Mouse (Mus musculus): Measurements from ENCODE around the gene Naa20. TPM values are rescaled to one million over a fixed set of nuclear protein-coding genes. Genes with fewer than 3 reads are reported as not detected.

The Naa20 gene
- polyA plus RNA-seq, 1 experiment from 2014 or later, result 186 TPM

DNA sequence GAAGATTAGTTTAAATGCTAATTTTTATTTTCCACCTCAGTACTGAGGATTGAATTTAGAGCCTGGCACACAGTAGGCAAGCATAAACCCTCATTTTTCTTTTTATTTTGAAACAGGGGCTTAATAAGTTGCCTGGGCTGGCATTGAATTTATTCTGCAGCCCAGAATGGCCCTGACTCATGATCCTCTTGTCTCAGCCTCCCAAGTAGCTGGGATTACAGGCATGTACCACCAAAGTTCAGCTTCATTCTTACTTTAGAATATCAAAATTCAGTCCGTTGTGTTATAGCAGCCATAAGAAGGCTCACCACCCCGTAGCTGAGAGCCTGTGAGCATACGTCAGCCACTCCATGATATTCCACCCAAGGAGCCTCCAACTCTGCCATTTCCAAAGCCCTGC, 35.7 kb upstream of the Naa20 start:
- Histone ChIP-seq H3K36me3 (ENCODE audit: control insufficient read depth, insufficient read depth, low read length) (peaks cover 14% of the 10 kb centered on the region; the same call in 1 of the 2 replicates), H3K4me3 (ENCODE audit: low read depth, low read length) (no peak overlapping the region), H3K27me3 (replicated peaks; ENCODE audit: control insufficient read depth, insufficient read depth, low read length) (no peaks in the 10 kb centered on the region), H3K27ac (replicated peaks; ENCODE audit: low read depth, low read length) (no peak overlapping the region), H3K9ac (ENCODE audit: low read depth, low read length) (no peak overlapping the region), H3K9me3 (ENCODE audit: control insufficient read depth, low read length) (peaks cover 6% of the 10 kb centered on the region; the same call in 1 of the 2 replicates), H3K4me2 (ENCODE audit: low read depth, low read length) (no peak overlapping the region), H3K4me1 (ENCODE audit: control insufficient read depth, insufficient read depth, low read length) (peaks cover 5% of the 10 kb centered on the region; the same call in 1 of the 2 replicates)
- 81% methylated on average over 3 of the region's 3 CpGs for WGBS
- ATAC-seq (ENCODE audit: low read depth) (no peak), DNase-seq (ENCODE audit: low spot score) (no peak)

DNA sequence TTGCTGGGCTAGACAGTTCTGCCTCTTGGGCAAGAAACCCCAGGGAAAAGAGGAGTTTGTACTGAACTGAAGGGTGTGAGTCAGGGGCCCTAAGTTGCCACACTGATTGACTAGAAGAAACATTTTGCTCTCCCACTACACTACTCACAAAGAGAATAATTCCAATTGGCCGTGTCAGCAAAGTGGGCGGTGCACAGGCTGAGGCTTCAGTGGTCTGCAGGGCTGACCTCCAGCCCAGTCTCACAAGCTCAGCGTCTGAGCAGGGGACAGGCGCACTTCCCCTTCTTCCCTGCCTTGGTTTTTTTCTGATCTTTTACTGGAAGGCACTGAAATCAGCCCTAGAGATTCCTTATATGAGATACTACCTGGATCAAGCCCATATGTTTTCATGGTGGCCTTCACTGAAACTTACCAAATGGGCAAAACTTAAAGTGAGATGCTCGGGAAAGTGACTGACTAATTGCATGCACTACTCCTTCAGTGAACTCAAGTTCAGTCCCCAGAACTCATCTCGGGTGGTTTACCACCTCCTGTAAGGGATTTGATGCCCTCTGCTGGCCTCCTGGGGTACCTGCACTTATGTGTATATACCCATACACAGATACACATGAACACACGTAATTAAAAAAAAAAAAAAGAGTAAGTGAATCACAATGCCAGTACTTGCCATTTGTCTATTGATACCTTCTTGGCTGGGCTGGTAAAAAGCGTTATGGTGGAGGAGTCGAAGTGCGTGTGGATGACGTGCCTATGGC, 35.0 kb upstream of the Naa20 start:
- DNase-seq (ENCODE audit: low spot score) (no peak), ATAC-seq (ENCODE audit: low read depth) (no peak)
- no peaks in the 10 kb centered on the region for H3K27me3 ChIP-seq (replicated peaks; ENCODE audit: control insufficient read depth, insufficient read depth, low read length)
- H3K9me3 ChIP-seq (ENCODE audit: control insufficient read depth, low read length), result peaks cover 6% of the 10 kb centered on the region; the same call in 1 of the 2 replicates
- H3K36me3 ChIP-seq (ENCODE audit: control insufficient read depth, insufficient read depth, low read length), result peaks cover 14% of the 10 kb centered on the region; the same call in 1 of the 2 replicates
- no peak overlapping the region for H3K27ac ChIP-seq (replicated peaks; ENCODE audit: low read depth, low read length)
- no peak overlapping the region for H3K4me3 ChIP-seq (ENCODE audit: low read depth, low read length)
- no peak overlapping the region for H3K9ac ChIP-seq (ENCODE audit: low read depth, low read length)
- H3K4me2 ChIP-seq (ENCODE audit: low read depth, low read length), result no peak overlapping the region
- WGBS, result 89% methylated on average over 11 of the region's 11 CpGs
- H3K4me1 ChIP-seq (ENCODE audit: control insufficient read depth, insufficient read depth, low read length), result peaks cover 5% of the 10 kb centered on the region; the same call in 1 of the 2 replicates

DNA sequence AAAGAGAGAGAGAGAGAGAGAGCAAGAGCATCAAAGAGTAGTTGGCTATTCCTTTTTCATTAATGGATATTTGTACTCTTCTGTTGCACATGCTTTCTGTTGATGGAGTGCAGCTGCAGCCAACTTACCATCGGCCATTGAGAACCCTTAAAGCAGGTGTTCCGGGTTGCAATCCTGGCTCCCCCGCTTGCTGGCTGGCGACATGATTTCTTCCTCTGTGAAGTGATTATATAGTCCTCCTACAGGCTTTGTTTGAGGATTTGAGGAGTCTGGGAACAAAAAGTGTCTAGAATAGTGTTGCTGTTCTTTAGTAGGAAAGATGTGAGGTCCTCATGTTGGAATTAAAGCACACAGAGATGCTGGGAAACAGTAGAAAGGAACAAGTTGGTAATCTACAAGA, 30.6 kb upstream of the Naa20 start:
- no peak for DNase-seq (ENCODE audit: low spot score)

DNA sequence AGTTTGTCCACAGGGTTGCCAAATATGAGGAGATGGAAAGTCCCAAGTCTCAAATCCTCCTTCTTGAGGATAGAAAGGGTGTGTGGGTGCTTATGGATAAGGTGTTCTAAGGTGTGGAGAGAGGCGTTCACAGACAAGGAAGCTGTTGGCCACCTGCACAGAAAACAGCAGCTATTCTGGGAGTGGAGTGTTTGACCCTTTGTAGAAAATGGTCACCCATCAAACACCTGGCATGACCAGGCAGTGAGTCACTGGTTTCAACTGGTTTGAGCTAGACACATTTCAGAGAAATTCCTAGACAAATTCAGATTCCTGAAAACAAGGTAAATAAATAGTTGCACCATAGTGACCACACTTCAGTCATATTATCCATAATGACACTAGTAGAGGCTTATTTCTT, 29.8 kb upstream of the Naa20 start:
- H3K4me2 ChIP-seq (ENCODE audit: low read depth, low read length), result no peak overlapping the region
- H3K27me3 ChIP-seq (replicated peaks; ENCODE audit: control insufficient read depth, insufficient read depth, low read length), result no peaks in the 10 kb centered on the region
- DNase-seq (ENCODE audit: low spot score) (no peak), ATAC-seq (ENCODE audit: low read depth) (no peak)
- 0 out of 2 replicates have a peak, but pooled peaks cover 1% of the 10 kb centered on the region for H3K9me3 ChIP-seq (ENCODE audit: control insufficient read depth, low read length)
- peaks cover 14% of the 10 kb centered on the region for H3K36me3 ChIP-seq (ENCODE audit: control insufficient read depth, insufficient read depth, low read length)
- H3K27ac ChIP-seq (replicated peaks; ENCODE audit: low read depth, low read length), result no peak overlapping the region
- no peak overlapping the region for H3K4me3 ChIP-seq (ENCODE audit: low read depth, low read length)
- no peak overlapping the region for H3K9ac ChIP-seq (ENCODE audit: low read depth, low read length)
- 100% methylated on average over 1 of the region's 1 CpGs for WGBS
- H3K4me1 ChIP-seq (ENCODE audit: control insufficient read depth, insufficient read depth, low read length), result no peaks in the 10 kb centered on the region

More for the DNA sequence above, 30.6 kb upstream of the Naa20 start:
- H3K27ac ChIP-seq (replicated peaks; ENCODE audit: low read depth, low read length), result no peak overlapping the region
- no peak for ATAC-seq (ENCODE audit: low read depth)
- H3K9ac ChIP-seq (ENCODE audit: low read depth, low read length), result no peak overlapping the region
- H3K4me1 ChIP-seq (ENCODE audit: control insufficient read depth, insufficient read depth, low read length), result no peaks in the 10 kb centered on the region
- peaks cover 15% of the 10 kb centered on the region for H3K36me3 ChIP-seq (ENCODE audit: control insufficient read depth, insufficient read depth, low read length)
- H3K9me3 ChIP-seq (ENCODE audit: control insufficient read depth, low read length), result peaks cover 6% of the 10 kb centered on the region; the same call in 1 of the 2 replicates
- H3K4me3 ChIP-seq (ENCODE audit: low read depth, low read length), result no peak overlapping the region
- 83% methylated on average over 4 of the region's 4 CpGs for WGBS
- H3K27me3 ChIP-seq (replicated peaks; ENCODE audit: control insufficient read depth, insufficient read depth, low read length), result no peaks in the 10 kb centered on the region
- no peak overlapping the region for H3K4me2 ChIP-seq (ENCODE audit: low read depth, low read length)

DNA sequence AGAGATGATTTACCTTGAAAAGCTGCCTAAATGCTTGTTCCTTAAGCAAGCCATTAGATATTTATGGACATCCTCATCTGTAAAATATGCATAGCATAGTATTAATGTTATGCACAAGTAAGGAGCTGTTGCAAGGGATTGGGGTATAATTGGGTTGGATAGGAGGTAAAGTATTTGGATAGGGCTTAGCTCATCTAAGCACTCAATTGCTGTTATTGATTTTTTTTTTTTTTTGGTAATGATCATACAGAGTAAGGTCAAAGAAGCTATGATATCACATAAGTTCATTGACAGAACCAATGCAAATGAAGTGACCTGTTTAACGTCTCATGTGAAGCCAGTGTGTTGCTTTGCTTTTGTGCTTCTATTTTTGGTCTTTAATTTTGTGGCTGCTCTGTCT, 27.9 kb upstream of the Naa20 start:
- H3K4me1 ChIP-seq (ENCODE audit: control insufficient read depth, insufficient read depth, low read length), result no peaks in the 10 kb centered on the region
- DNase-seq (ENCODE audit: low spot score), result no peak
- no peak overlapping the region for H3K4me2 ChIP-seq (ENCODE audit: low read depth, low read length)
- no peak for ATAC-seq (ENCODE audit: low read depth)
- 76% methylated on average over 1 of the region's 1 CpGs for WGBS
- peaks cover 27% of the 10 kb centered on the region for H3K36me3 ChIP-seq (ENCODE audit: control insufficient read depth, insufficient read depth, low read length)
- no peak overlapping the region for H3K9ac ChIP-seq (ENCODE audit: low read depth, low read length)
- H3K27me3 ChIP-seq (replicated peaks; ENCODE audit: control insufficient read depth, insufficient read depth, low read length), result no peaks in the 10 kb centered on the region
- H3K9me3 ChIP-seq (ENCODE audit: control insufficient read depth, low read length), result no peaks in the 10 kb centered on the region
- H3K4me3 ChIP-seq (ENCODE audit: low read depth, low read length), result no peak overlapping the region
- H3K27ac ChIP-seq (replicated peaks; ENCODE audit: low read depth, low read length), result no peak overlapping the region

DNA sequence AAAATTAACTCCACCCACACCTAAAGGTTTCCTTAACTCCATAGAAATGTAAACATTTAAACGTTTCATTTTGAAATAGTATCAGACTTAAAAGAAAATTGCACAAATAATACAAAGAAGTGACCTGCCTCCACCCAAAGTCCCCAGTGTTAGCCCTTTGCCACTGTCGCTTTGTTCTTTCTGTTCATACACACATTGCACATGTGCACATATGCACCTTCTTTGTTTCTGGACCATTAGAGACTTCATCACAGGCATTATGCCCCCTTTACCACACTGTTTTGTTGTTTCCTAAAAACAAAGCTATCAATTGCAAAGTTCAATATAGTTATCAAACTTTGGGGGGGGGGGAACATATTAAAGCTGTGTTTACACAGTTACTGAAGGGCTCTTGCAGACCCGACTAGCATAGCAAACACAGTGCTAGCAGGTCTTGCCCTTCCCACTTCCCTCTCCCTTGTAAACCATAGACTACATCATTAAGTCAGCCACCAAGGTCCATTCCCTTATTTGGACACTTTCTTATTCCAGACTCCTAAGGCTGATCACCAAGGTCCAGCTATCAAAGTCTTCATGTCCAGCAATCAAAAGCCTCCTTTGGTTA, 26.9 kb upstream of the Naa20 start:
- Histone ChIP-seq H3K9me3 (ENCODE audit: control insufficient read depth, low read length) (no peaks in the 10 kb centered on the region), H3K4me3 (ENCODE audit: low read depth, low read length) (no peak overlapping the region), H3K27ac (replicated peaks; ENCODE audit: low read depth, low read length) (no peak overlapping the region), H3K4me1 (ENCODE audit: control insufficient read depth, insufficient read depth, low read length) (no peaks in the 10 kb centered on the region), H3K9ac (ENCODE audit: low read depth, low read length) (no peak overlapping the region), H3K36me3 (ENCODE audit: control insufficient read depth, insufficient read depth, low read length) (peaks cover 36% of the 10 kb centered on the region), H3K4me2 (ENCODE audit: low read depth, low read length) (no peak overlapping the region), H3K27me3 (replicated peaks; ENCODE audit: control insufficient read depth, insufficient read depth, low read length) (no peaks in the 10 kb centered on the region)
- DNase-seq (ENCODE audit: low spot score) (no peak), ATAC-seq (ENCODE audit: low read depth) (no peak)
- 65% methylated on average over 3 of the region's 3 CpGs for WGBS

DNA sequence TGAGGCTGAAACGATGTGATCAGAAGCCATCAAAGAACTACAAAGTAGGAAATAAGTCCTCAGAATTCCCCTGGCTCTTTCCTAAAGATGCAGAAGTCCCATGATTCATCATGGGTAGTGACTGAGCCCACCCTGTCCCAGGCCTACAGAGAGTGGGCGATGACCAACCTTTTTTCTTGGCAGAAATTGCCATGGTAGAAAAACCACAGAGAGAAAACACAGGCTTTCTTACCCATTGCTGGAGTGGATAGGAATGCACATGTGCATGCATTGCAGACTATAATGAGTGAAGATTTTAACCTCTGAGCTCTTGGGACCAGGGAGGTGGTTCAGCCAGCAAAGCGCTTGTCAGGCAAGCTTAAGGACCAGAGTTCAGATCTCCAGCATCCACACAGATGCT, 24.7 kb upstream of the Naa20 start:
- Histone ChIP-seq H3K9me3 (ENCODE audit: control insufficient read depth, low read length) (no peaks in the 10 kb centered on the region), H3K27me3 (replicated peaks; ENCODE audit: control insufficient read depth, insufficient read depth, low read length) (no peaks in the 10 kb centered on the region), H3K4me3 (ENCODE audit: low read depth, low read length) (no peak overlapping the region), H3K4me1 (ENCODE audit: control insufficient read depth, insufficient read depth, low read length) (peaks cover 19% of the 10 kb centered on the region), H3K9ac (ENCODE audit: low read depth, low read length) (no peak overlapping the region), H3K4me2 (ENCODE audit: low read depth, low read length) (no peak overlapping the region), H3K36me3 (ENCODE audit: control insufficient read depth, insufficient read depth, low read length) (peaks cover 43% of the 10 kb centered on the region), H3K27ac (replicated peaks; ENCODE audit: low read depth, low read length) (no peak overlapping the region)
- DNase-seq (ENCODE audit: low spot score) (no peak), ATAC-seq (ENCODE audit: low read depth) (no peak)
- 80% methylated on average over 3 of the region's 3 CpGs for WGBS

DNA sequence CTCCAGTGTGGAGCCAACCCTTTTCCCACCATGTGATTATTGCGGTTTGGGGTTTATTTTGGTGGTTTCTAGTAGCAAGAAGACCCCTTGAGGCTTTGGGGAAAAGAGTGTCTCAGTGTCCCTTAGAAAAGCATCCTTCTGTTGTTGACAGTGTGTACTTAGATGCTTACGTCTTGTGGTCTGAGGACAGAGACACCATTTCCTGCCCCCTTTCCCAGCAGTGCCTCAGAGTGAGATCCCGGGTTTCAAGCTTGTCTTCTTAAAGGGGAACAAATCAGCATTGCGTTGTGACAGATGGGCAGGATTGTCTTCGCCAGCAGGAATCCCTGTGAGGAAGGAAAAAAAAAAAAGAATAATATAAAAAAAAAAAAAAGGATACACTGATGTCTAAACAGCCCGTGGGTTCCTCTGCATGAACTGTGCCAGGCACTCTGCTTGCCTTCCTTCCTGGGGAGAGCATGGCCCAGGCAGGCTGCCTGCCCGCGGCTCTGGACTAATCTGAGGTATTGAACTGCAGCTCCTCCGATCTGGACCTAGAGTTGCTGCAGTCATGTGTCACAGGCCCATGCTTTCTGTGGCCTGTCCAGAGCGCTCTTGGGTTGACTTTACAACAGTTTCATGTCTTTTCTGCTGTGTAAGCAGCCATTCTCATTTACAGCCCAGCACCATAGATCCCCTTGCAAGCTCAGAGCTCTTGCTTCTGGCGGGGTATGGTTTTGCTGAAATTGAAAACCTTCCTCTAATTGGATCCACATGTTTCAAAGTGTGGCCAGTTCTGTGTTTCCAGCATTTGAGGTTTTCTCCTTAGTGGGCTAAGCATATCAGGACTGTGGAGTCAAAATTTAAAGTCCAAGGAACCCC, 20.8 kb upstream of the Naa20 start:
- Histone ChIP-seq H3K4me3 (ENCODE audit: low read depth, low read length) (no peak overlapping the region), H3K9me3 (ENCODE audit: control insufficient read depth, low read length) (no peaks in the 10 kb centered on the region), H3K4me1 (ENCODE audit: control insufficient read depth, insufficient read depth, low read length) (peaks cover 47% of the 10 kb centered on the region), H3K4me2 (ENCODE audit: low read depth, low read length) (peak overlapping the region; percentile 35), H3K27ac (replicated peaks; ENCODE audit: low read depth, low read length) (peak overlapping the region; percentile 88), H3K36me3 (ENCODE audit: control insufficient read depth, insufficient read depth, low read length) (peaks cover 63% of the 10 kb centered on the region), H3K9ac (ENCODE audit: low read depth, low read length) (peak overlapping the region; percentile 30; the same call in 1 of the 2 replicates), H3K27me3 (replicated peaks; ENCODE audit: control insufficient read depth, insufficient read depth, low read length) (no peaks in the 10 kb centered on the region)
- ATAC-seq (ENCODE audit: low read depth) (peak; percentile 75), DNase-seq (ENCODE audit: low spot score) (peak; percentile 92)
- WGBS, result 26% methylated on average over 9 of the region's 11 CpGs

Measured in embryonic facial prominence, embryonic 14.5 days (tissue).